Mouse (Mus musculus) liver, postnatal 0 days (tissue): Measurements from ENCODE around the gene Afap1l2.

Experiments used
- CTCF ChIP-seq: sonication (generic); IDR thresholded peaks from 2 replicates; pipeline ENCODE4 v1.5.1; 2016; ENCODE audit warnings: antibody characterized with exemption, low read depth
- EP300 ChIP-seq: IDR thresholded peaks from 2 replicates; pipeline ENCODE4 v1.6.1; 2016; ENCODE audit warnings: antibody characterized with exemption, low read depth, mild to moderate bottlenecking

DNA sequence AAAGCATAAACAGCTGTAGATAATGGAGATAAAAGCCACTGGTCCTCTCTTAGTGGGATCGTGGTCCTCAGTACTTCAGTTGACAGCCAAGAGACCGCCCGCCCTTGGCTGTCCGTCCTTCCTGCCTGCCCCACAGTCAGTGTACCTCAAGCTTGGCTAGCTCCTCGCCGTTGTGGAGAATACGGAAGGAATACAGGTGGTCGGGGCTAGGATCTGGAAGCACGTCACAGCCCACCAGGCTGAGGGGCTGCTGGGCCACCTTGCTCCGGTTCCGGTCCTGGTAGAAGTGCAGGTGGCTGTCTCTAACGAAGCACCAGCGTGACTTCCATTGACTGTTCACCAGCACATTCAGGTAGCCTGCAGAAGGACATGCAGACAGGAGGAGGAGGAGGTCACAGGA, 87.8 kb downstream of the Afap1l2 start:
- TF ChIP-seq EP300: no peak
- no peak for TF ChIP-seq CTCF
